Mouse (Mus musculus): ENCODE results near the gene Fam187b.

DNA sequence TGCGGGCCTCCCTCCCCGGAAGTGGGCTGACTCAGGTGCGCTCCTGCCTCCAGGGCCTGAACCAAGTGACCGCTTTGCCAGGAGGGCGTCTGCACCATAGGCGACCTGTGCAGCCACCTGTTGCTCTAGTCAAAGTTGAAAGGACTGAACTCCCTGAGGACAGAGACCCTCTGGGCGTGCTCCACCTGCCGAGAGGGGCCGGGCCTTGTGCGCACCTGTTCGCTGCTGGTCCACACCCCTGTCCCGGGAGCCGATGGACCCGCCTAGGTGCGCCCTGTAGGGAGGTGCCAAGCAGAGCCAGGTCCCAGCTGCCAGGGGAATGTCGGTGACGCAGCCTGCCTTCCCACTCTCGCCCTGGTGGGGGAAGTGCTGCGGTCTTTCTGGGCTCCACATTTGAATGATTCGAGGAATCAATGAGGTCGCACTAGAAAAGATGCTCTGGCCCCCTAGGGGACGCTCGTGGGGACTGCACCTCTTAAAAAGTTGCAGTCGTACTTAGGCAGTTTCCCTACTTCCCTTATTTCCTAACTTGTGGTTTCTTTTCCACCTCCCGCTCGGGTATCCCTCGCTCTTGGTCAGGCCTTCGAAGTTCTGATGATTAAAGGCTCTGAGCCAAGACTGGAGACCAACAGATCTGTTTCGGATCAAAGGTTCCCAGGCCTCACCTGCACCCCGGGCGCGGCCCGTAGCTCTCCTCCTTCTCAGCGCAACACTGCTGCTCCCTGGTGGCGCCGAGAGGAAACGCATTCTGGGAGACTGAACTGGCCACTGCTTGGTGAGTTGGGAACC is at the start of gene Fam187b:
- TF ChIP-seq CTCF (IDR thresholded peaks at IDR 0.05; ENCODE audit: extremely low read depth, insufficient read depth, insufficient read length, insufficient replicate concordance) (peak; percentile 95), POLR2A (IDR thresholded peaks at IDR 0.05; ENCODE audit: low read depth, low read length) (no peak)

Measured in spleen, adult 2 months (tissue).